Mouse (Mus musculus) testis, adult 2 months (tissue): ENCODE measurements around the gene Eif4g1.

Source experiments
- CTCF ChIP-seq: fragments of 200-500 bp; IDR thresholded peaks from 2 replicates; pipeline ENCODE4 v1.5.1; 2012; ENCODE audit warnings: low read depth, mild to moderate bottlenecking, inconsistent platforms, low read length, moderate library complexity; ENCODE audit not compliant: control insufficient read depth, insufficient read depth, insufficient replicate concordance
- POLR2A ChIP-seq: fragments of 200-500 bp; IDR thresholded peaks from 2 replicates; pipeline ENCODE4 v1.6.1; 2012; ENCODE audit warnings: low read depth, mild to moderate bottlenecking, inconsistent platforms, low read length, moderate library complexity; ENCODE audit not compliant: control insufficient read depth

DNA sequence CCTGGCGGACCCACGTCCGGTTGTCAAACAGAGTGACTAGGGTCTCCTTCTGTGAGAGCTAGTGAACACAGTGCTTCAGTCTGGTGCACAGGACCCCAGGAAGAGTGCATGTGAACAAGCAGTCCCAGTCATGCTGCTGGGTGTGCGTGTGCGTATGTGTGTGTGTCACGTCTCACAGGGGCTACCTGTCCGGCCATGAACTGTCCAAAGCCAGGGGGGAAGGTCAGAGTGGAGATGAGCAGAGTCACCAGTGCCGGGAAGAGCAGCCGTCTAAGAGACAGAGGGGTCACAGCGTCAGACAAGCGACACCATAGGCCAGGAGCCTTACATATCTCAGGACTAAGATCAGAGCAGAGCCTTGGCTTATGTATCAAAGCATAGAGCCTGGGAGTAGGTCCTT, 42.3 kb downstream of the Eif4g1 start:
- TF ChIP-seq CTCF: no peak
- no peak for TF ChIP-seq POLR2A
